Mouse (Mus musculus) macrophage (primary cell): ENCODE measurements around the gene Adamtsl1. TPM values are rescaled to one million over a fixed set of nuclear protein-coding genes. Genes with fewer than 3 reads are reported as not detected.

ENCODE experiments used
- H3K27ac ChIP-seq: fragments of 350-480 bp; formaldehyde crosslinking; 2 replicates; pipeline ENCODE4 v1.9.0; 2021
- H3K36me3 ChIP-seq: fragments of 350-480 bp; formaldehyde crosslinking; 2 replicates; pipeline ENCODE4 v1.9.0; 2021; ENCODE audit errors: inconsistent target
- H3K4me3 ChIP-seq: fragments of 350-480 bp; formaldehyde crosslinking; 2 replicates; pipeline ENCODE4 v1.9.0; 2021; ENCODE audit errors: inconsistent target
- H3K79me2 ChIP-seq: fragments of 350-480 bp; formaldehyde crosslinking; 2 replicates; pipeline ENCODE4 v1.9.0; 2021; ENCODE audit errors: inconsistent target
- WGBS: methylation state at CpG from one replicate; pipeline ENCODE4 v1.1.7; 2026; ENCODE audit warnings: inconsistent platforms; ENCODE audit not compliant: missing documents; 5-methylcytosine and 5-hydroxymethylcytosine counted together
- polyA plus RNA-seq: library from polyadenylated mRNA; stranded (reverse); fragments of 250-400 nt; gene quantifications from 3 replicates; pipeline ENCODE4 v1.2.4, GENCODE M21; 2018; ENCODE audit warnings: inconsistent platforms

Adamtsl1 gene
- polyA plus RNA-seq, 1 experiment from 2014 or later: not detected

DNA sequence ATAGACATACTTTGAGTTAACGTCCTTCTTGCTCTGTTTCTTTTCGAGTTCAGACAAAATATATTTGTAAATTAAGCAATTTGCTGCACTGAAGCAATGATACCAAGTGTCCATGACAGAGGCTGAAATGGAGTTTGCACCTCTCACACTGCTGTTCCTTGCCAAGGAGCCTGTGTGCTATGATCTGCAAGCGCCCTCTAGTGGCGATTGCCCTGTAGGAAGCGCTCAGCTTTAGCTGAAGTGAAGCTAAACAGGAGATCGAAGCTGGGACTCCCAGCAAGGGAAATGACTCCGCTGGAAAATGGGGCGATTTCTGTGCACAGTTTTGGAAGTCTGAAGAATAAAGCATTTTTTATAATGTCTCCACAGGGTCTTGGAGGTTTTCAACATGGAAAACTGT lies 287.8 kb downstream of the Adamtsl1 start:
- no peaks in the 10 kb centered on the region for H3K36me3 ChIP-seq
- 10% methylated on average over 8 of the region's 8 CpGs for WGBS
- H3K4me3 ChIP-seq: no peak overlapping the region
- no peaks in the 10 kb centered on the region for H3K79me2 ChIP-seq
- no peak overlapping the region for H3K27ac ChIP-seq

DNA sequence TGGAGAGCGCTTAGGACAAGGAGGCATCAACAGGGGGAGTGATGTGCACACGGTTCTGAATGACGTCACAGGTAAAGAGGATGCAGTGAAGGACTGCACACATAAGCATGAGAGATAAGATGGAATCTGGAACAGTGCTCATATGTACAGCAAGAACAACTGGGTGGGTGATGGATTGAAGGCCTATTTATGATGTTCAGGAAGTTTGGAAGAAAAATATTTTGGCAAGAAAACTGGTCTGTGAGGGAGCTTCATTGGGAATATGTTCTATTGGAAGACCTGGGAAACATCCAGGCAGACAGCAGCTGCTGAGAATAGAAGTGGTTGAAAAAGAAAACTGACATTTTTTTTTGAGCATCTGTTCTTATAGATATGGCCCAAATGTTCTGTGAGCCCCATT lies 300.4 kb downstream of the Adamtsl1 start:
- Histone ChIP-seq H3K4me3 (no peak overlapping the region), H3K36me3 (no peaks in the 10 kb centered on the region), H3K27ac (no peak overlapping the region), H3K79me2 (no peaks in the 10 kb centered on the region)
- 69% methylated on average over 3 of the region's 3 CpGs for WGBS

DNA sequence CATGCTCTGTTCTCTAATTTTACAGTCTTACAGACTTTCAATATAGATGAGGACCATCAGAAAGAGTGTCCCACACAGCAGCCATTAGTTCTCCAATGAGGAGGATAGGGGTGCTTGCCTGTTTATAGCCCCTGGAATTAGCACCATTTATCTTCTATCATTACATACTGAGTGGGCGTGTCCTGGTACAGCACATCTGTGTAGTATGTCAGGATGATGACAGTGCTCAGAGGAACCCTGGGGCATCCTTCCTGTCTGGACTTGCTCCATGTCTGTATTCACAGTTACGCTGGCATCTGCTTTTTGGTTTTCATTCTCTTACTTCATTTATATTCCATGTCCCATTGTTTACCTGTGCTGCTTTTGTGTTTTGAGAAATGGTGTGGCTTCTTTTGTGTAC lies 304.5 kb downstream of the Adamtsl1 start:
- H3K27ac ChIP-seq: no peak overlapping the region
- no peaks in the 10 kb centered on the region for H3K36me3 ChIP-seq
- H3K79me2 ChIP-seq: no peaks in the 10 kb centered on the region
- 92% methylated on average over 2 of the region's 2 CpGs for WGBS
- no peak overlapping the region for H3K4me3 ChIP-seq

DNA sequence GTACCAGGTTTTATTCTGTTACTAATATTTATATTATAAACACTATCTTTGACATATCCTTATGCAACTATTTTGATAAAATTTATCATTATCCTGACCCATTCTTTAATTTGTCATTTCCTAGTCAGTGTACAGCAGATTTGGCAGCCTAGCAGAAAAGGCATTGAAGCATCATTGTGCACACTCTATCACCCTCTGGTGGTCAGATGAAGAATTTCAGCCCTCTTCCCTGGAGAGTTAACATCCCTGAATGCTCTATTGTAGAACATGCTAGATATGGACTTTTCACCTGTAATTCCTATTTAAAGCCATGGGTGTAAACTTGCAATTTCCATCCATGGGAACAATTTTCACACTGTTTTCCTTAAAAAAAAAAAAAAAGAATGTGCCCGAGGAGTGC lies 305.2 kb downstream of the Adamtsl1 start:
- Histone ChIP-seq H3K27ac (no peak overlapping the region), H3K79me2 (no peaks in the 10 kb centered on the region), H3K36me3 (no peaks in the 10 kb centered on the region), H3K4me3 (no peak overlapping the region)
- 82% methylated on average over 1 of the region's 1 CpGs for WGBS

DNA sequence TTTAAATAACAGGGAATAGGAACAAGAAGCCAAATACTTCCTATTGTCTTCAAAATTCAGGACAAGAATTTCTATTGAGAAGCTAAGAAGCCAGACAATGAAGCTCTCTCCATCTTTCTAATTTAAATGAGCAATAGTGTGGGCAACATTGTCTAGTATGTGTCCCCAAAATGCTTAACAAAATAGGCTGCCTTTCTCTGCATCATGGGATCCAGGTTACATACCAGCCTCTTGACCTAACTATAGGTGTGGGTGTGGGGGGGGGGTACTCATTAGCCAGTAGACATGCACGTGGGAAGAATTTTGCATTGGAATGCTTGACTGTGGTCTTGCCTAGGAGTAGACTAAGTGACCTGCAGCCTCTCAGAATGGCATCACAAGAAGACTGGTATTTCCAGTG lies 305.9 kb downstream of the Adamtsl1 start:
- no peaks in the 10 kb centered on the region for H3K36me3 ChIP-seq
- no peaks in the 10 kb centered on the region for H3K79me2 ChIP-seq
- 33% methylated on average over 1 of the region's 1 CpGs for WGBS
- no peak overlapping the region for H3K27ac ChIP-seq
- no peak overlapping the region for H3K4me3 ChIP-seq

DNA sequence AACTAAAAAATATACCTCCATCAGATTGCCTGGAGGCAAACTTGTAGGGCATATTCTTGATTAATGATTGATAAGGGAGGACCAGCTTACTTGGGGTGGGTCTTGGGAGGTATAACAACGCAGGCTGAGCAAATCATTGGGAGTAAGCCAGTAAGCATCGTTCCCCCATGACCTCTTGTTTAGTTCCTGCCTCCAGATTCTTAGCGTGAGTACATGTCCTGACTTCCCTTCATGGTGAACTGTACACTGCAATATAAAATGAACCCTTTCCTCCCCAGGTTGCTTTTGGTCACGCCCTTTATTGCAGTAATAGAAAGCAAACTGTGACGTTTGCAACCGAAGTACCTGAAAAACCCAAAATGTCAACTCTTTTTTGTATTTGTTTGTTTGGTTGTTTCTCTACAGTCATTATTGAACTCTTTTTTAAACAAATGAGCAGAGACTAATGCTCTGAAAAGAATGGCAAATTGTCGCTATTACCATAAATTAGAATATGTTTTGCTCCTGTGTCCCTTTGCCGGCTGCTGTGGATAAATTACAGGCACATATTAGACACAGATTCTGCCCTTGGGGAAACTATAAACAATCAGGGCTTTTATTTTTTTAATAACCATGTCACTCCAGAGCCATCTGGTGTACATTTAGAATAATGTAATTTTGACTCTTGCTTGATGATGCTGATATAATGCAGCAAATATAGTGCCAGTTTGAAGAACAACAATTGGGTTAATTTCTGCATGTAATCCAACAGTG lies 310.2 kb downstream of the Adamtsl1 start:
- 78% methylated on average over 8 of the region's 8 CpGs for WGBS
- H3K36me3 ChIP-seq: no peaks in the 10 kb centered on the region
- no peak overlapping the region for H3K4me3 ChIP-seq
- no peaks in the 10 kb centered on the region for H3K79me2 ChIP-seq
- no peak overlapping the region for H3K27ac ChIP-seq

DNA sequence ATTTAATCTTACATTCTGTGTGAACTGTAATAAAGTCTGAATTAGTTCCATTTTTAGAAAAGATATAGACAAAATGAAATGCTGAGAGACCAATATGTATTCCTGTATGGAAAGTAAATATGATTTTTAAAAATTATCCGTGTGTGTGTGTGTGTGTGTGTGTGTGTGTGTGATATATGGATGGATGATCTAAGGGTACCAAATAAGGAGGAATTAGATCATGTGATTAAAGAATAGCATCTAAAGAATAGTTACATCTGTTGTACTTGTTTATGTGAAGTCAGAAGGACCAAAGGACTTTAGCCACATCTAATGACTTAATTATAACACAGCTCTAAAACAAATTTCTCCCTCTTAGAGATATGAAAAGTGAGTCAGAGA lies 310.7 kb downstream of the Adamtsl1 start:
- 100% methylated on average over 1 of the region's 1 CpGs for WGBS
- H3K36me3 ChIP-seq: no peaks in the 10 kb centered on the region
- H3K4me3 ChIP-seq: no peak overlapping the region
- H3K79me2 ChIP-seq: no peaks in the 10 kb centered on the region
- no peak overlapping the region for H3K27ac ChIP-seq

DNA sequence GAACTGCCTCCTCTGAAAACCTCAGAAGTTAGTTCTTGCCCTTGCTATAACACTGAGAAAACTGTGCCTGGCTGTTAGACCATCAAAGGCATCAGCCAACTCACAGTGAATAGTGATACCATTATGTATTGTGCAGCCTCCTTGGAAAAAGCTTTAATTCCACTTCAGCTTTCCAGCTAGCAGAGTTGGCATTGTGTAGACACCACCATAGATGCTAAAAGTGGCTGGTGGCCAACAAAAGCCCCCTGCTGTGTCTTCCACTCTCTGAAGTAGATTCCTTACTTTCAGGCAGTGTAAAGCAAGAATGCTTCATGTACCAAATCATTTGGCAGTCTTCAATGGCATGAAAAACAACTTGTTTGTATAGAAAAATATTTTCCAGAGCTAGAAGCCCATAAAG lies 323.1 kb downstream of the Adamtsl1 start:
- Histone ChIP-seq H3K36me3 (no peaks in the 10 kb centered on the region), H3K4me3 (no peak overlapping the region), H3K79me2 (no peaks in the 10 kb centered on the region), H3K27ac (no peak overlapping the region)

DNA sequence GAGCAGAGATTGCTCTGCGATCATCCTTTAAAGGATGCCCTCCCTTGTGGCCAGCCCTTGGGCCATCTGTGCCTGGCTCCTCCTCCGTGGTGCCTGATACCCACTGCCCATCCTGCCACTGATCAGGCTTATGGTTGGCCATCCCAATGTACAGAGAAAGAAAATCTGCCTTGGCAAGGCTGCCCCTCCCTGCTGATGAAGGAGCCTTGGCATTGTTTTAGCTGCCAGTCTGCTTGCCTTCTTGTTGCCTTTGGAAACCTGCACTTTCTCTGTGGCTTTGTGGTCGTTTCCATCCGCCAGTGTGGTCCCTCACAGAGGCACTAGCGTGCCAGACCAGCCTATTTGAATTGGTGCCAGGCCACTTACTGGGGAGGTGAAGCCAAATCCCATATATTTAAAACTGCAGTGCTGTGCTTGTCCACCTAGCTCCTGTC lies 323.6 kb downstream of the Adamtsl1 start:
- 33% methylated on average over 5 of the region's 5 CpGs for WGBS
- Histone ChIP-seq H3K4me3 (no peak overlapping the region), H3K36me3 (no peaks in the 10 kb centered on the region), H3K27ac (no peak overlapping the region), H3K79me2 (no peaks in the 10 kb centered on the region)

DNA sequence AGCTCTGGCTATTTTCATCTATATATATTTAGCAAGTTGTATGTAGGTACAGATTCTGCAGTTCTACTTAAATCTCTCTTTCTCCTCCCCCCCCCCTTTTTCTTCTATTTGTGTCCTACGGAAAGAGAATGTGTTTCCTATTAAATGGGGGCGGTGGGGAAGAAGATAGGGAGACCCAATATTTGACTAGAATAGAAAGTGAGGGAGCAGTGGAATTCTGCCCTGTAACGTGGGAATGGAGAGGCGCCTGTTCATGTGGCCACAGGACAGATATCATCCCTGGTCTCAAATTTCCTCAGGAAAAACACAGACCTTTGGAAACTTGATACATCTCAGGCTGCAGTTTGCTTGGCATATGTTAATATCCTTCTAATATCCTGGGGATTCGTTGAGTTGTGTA lies 324.1 kb downstream of the Adamtsl1 start:
- H3K79me2 ChIP-seq: no peaks in the 10 kb centered on the region
- H3K27ac ChIP-seq: no peak overlapping the region
- H3K36me3 ChIP-seq: no peaks in the 10 kb centered on the region
- WGBS: 75% methylated on average over 4 of the region's 5 CpGs
- no peak overlapping the region for H3K4me3 ChIP-seq

DNA sequence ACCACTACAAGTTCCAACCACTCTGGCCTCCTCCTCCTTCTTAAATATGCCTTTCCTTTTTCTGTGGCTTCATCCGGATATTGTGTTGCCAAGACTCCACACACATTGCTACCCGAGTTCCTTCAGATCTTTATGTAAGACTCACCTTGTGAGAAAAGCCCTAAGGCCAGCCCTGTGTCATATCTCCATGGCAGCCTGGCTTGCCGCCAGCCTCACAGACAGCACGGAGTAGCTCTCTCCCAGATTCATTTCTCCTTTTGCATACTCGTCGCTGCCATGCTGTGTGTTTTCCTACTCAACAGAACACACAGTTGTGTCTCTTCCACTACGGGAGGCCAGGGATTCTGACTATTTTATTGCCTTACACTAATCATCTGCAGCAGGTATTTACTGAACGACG lies 328.1 kb downstream of the Adamtsl1 start:
- Histone ChIP-seq H3K79me2 (no peaks in the 10 kb centered on the region), H3K27ac (no peak overlapping the region), H3K4me3 (no peak overlapping the region), H3K36me3 (no peaks in the 10 kb centered on the region)
- 76% methylated on average over 9 of the region's 9 CpGs for WGBS

DNA sequence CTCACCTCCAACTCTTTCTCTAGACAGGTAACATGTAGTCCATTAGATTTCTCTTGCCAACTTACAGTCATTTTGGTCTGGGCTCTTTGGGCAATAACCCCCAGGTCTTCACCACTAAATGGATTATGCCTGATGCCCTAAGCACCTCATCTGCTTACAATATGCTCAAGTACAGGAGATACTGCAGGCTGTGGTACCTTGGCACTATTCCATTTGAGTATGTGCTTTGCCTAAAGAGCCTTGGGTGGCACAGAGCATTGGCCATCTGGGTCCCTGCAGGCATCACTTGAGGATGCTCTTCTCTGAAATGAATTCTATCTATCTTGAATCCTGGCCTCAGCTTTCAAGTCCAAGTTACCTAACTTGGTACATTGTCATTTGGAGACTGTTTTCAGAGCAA lies 330.4 kb downstream of the Adamtsl1 start:
- no peak overlapping the region for H3K4me3 ChIP-seq
- H3K79me2 ChIP-seq: no peaks in the 10 kb centered on the region
- H3K27ac ChIP-seq: no peak overlapping the region
- no peaks in the 10 kb centered on the region for H3K36me3 ChIP-seq

DNA sequence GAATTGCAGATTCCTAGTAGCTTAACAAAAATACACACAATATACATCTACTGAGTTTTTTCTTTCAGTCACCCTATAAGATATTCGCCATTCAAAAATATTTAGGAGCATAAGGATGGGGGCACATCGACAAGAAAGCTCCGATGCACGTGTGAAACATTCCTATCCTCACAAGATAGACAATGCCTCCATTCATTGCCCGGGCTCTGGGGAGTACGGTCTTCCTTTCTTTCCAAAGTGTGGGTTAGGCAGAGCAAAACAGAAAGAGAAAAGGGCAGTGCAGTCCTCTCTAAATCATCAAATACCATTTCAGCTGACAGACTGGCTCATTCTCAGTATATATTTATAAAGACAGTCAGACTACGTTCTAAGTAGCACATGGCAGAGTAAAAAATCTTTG lies 332.0 kb downstream of the Adamtsl1 start:
- Histone ChIP-seq H3K79me2 (no peaks in the 10 kb centered on the region), H3K27ac (no peak overlapping the region), H3K4me3 (no peak overlapping the region), H3K36me3 (no peaks in the 10 kb centered on the region)
- WGBS: 72% methylated on average over 7 of the region's 7 CpGs

DNA sequence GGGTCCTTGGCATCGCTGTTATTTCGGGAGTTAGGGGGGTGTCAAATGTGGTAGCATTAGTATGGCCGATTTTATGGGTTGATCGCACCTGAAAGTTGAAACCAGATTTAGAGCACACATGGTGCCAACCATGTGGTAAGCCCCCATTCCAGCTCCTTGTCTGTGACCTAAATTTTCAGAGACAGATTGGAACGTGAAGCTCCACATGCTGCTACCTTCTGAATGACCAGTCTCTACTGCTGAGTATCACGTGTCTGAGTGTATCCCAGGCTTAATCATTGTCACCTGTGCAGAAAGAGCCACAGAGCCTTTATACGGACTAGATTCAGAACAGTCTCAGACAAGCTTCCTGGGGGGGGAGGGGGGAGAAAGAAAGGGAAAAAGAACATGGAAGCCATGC lies 339.4 kb downstream of the Adamtsl1 start:
- no peak overlapping the region for H3K4me3 ChIP-seq
- no peaks in the 10 kb centered on the region for H3K79me2 ChIP-seq
- no peaks in the 10 kb centered on the region for H3K36me3 ChIP-seq
- WGBS: 79% methylated on average over 7 of the region's 7 CpGs
- H3K27ac ChIP-seq: no peak overlapping the region

DNA sequence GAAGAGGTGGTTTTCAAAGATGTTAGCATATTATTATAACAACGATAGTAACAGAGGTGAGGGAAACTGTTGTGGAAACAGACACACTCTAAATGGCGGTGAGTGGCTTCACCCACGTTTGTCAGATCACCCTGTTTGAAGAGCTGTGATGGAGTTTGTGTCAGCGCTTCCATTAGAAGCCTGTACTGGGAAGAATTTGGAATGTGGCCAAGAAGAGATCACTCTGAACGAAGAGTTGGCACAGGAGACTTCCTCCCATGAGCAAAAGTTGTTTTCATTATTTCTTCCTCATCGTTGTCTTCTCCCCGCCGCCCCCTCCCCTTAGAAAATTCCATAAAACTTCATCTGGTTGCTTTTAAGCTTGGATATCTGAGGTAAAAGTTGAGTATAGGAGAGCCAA lies 340.5 kb downstream of the Adamtsl1 start:
- WGBS: 77% methylated on average over 8 of the region's 8 CpGs
- no peaks in the 10 kb centered on the region for H3K36me3 ChIP-seq
- no peak overlapping the region for H3K27ac ChIP-seq
- no peaks in the 10 kb centered on the region for H3K79me2 ChIP-seq
- no peak overlapping the region for H3K4me3 ChIP-seq

DNA sequence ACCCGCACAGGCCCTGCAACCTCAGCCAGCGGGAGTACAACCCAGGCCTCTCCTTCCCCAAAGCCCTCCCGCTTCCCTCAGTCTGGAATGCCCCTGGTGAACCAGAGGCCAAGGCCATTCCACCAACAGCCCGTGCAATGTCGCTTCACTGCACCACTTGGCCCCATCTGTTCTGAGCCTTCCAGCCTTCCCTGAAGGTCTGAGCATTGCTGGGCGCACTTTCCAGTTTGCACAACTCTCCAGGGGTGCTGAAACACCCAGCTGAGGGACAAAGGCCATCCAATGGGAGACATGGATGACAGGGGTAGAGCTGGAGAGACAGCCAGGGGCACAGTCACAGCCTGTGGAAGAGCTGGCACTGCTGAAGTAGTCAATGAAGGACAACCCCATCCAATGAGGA lies 365.4 kb downstream of the Adamtsl1 start:
- Histone ChIP-seq H3K4me3 (no peak overlapping the region), H3K36me3 (no peaks in the 10 kb centered on the region), H3K27ac (no peak overlapping the region), H3K79me2 (no peaks in the 10 kb centered on the region)
- WGBS: 88% methylated on average over 6 of the region's 6 CpGs
